Mouse (Mus musculus) MEL (cell line): ENCODE measurements at regions not wholly inside any gene's neighbourhood (a gene's known extent, or its start where the extent isn't known, plus 50 kb on each side); places are given as distances from the start of the nearest gene placed in this dataset.

Experiments
- DNase-seq: peaks from one replicate; pipeline ENCODE4 v3.0.0; 2011; ENCODE audit warnings: low read depth, low spot score
- H3K27ac ChIP-seq: 2 replicates; pipeline ENCODE4 v1.5.1; 2012; ENCODE audit warnings: low read depth, mild to moderate bottlenecking, control low read depth, low read length, moderate library complexity; ENCODE audit not compliant: control insufficient read depth
- H3K27me3 ChIP-seq, 2 experiments: fragments of 150-350 bp in 1 of 2; sonication (generic) in 1 of 2; 2 replicates each; pipeline ENCODE4 v1.6.1; 2012; ENCODE audit warnings: low read length in 2 of 2, mild to moderate bottlenecking in 2 of 2, improper control_type of control experiment in 1 of 2, moderate library complexity in 1 of 2; ENCODE audit not compliant: insufficient read depth in 2 of 2, control insufficient read depth in 1 of 2
- H3K36me3 ChIP-seq, 2 experiments: 2 replicates each; pipeline ENCODE4 v1.6.1; 2012 to 2014; ENCODE audit warnings: low read length in 2 of 2, improper control_type of control experiment in 1 of 2, inconsistent platforms in 1 of 2, mild to moderate bottlenecking in 1 of 2; ENCODE audit not compliant: insufficient read depth in 2 of 2, control insufficient read depth in 1 of 2
- H3K4me1 ChIP-seq, 2 experiments: fragments of 150-350 bp in 1 of 2; sonication (generic) in 1 of 2; 2 replicates each; pipeline ENCODE4 v1.6.1; 2012; ENCODE audit warnings: low read length in 2 of 2, improper control_type of control experiment in 1 of 2, mild to moderate bottlenecking in 1 of 2; ENCODE audit not compliant: insufficient read depth in 2 of 2, control insufficient read depth in 1 of 2
- H3K4me3 ChIP-seq, 2 experiments: fragments of 150-350 bp in 1 of 2; sonication (generic) in 1 of 2; 2 replicates each; pipeline ENCODE4 v1.5.1; 2012; ENCODE audit warnings: low read depth in 2 of 2, low read length in 2 of 2, mild to moderate bottlenecking in 2 of 2, moderate library complexity in 2 of 2, control low read depth in 1 of 2, improper control_type of control experiment in 1 of 2; ENCODE audit not compliant: control insufficient read depth in 1 of 2, insufficient read depth in 1 of 2
- H3K79me2 ChIP-seq: 2 replicates; pipeline ENCODE4 v1.6.1; 2012; ENCODE audit warnings: mild to moderate bottlenecking, low read length, moderate library complexity; ENCODE audit not compliant: control insufficient read depth, poor library complexity, insufficient read depth
- H3K9ac ChIP-seq: 2 replicates; pipeline ENCODE4 v1.6.1; 2012; ENCODE audit warnings: low read depth, mild to moderate bottlenecking, control low read depth, low read length, moderate library complexity; ENCODE audit not compliant: control insufficient read depth, poor library complexity, severe bottlenecking
- H3K9me3 ChIP-seq: fragments of 150-350 bp; sonication (generic); replicated peaks from 2 replicates; pipeline ENCODE4 v1.6.1; 2012; ENCODE audit warnings: mild to moderate bottlenecking, low read length, improper control_type of control experiment, moderate library complexity; ENCODE audit not compliant: insufficient read depth
- BHLHE40 ChIP-seq: IDR thresholded peaks from 2 replicates; pipeline ENCODE4 v1.6.1; 2012; ENCODE audit warnings: low read depth, mild to moderate bottlenecking, inconsistent platforms, low read length, improper control_type of control experiment, borderline replicate concordance
- CHD1 ChIP-seq: IDR thresholded peaks from 2 replicates; pipeline ENCODE4 v1.6.1; 2012; ENCODE audit warnings: low read depth, mild to moderate bottlenecking, inconsistent platforms, low read length, improper control_type of control experiment
- ETS1 ChIP-seq: IDR thresholded peaks from 2 replicates; pipeline ENCODE4 v1.6.1; 2012; ENCODE audit warnings: low read depth, mild to moderate bottlenecking, inconsistent platforms, low read length, improper control_type of control experiment, moderate library complexity
- GABPA ChIP-seq: IDR thresholded peaks from 2 replicates; pipeline ENCODE4 v1.6.1; 2012; ENCODE audit warnings: low read depth, mild to moderate bottlenecking, inconsistent platforms, low read length, improper control_type of control experiment, moderate library complexity
- MAFK ChIP-seq: IDR thresholded peaks from 2 replicates; pipeline ENCODE4 v1.6.1; 2011; ENCODE audit warnings: low read depth, mild to moderate bottlenecking, low read length, improper control_type of control experiment, borderline replicate concordance
- MXI1 ChIP-seq: IDR thresholded peaks from 2 replicates; pipeline ENCODE4 v1.6.1; 2011; ENCODE audit warnings: mild to moderate bottlenecking, low read depth, low read length, improper control_type of control experiment
- NELFE ChIP-seq: IDR thresholded peaks from 2 replicates; pipeline ENCODE4 v1.6.1; 2011; ENCODE audit warnings: low read depth, low read length, improper control_type of control experiment
- POLR2A ChIP-seq, 2 experiments: IDR thresholded peaks; 2 replicates each; pipeline ENCODE4 v1.6.1; 2011 to 2012; ENCODE audit warnings: low read length in 2 of 2, mild to moderate bottlenecking in 2 of 2, control low read depth in 1 of 2, improper control_type of control experiment in 1 of 2, low read depth in 1 of 2, moderate library complexity in 1 of 2; ENCODE audit not compliant: control insufficient read depth in 1 of 2, insufficient read depth in 1 of 2, poor library complexity in 1 of 2
- POLR2AphosphoS5 ChIP-seq: IDR thresholded peaks from 2 replicates; pipeline ENCODE4 v1.6.1; 2012; ENCODE audit warnings: low read depth, borderline replicate concordance, mild to moderate bottlenecking, inconsistent platforms, low read length, moderate library complexity, mixed read lengths
- RAD21 ChIP-seq: IDR thresholded peaks from 2 replicates; pipeline ENCODE4 v1.6.1; 2011; ENCODE audit warnings: mild to moderate bottlenecking, low read depth, low read length, improper control_type of control experiment
- RCOR1 ChIP-seq: IDR thresholded peaks from 2 replicates; pipeline ENCODE4 v1.6.1; 2012; ENCODE audit warnings: low read depth, mild to moderate bottlenecking, inconsistent platforms, low read length, improper control_type of control experiment
- SIN3A ChIP-seq: IDR thresholded peaks from 2 replicates; pipeline ENCODE4 v1.6.1; 2012; ENCODE audit warnings: low read length, improper control_type of control experiment, inconsistent platforms

GRCm38 (mm10) chr5:148632516-148633170 lies 80.1 kb upstream of the Ubl3 start:
- no peak for DNase-seq
- Histone ChIP-seq H3K9me3 (no peaks in the 10 kb centered on the region), H3K4me1 (no peaks in the 10 kb centered on the region), H3K4me3 (no peak overlapping the region), H3K9ac (no peak overlapping the region), H3K27me3 (no peaks in the 10 kb centered on the region; a peak in 1 of 4 replicates), H3K27ac (no peak overlapping the region), H3K79me2 (no peaks in the 10 kb centered on the region), H3K36me3 (no peaks in the 10 kb centered on the region)
- TF ChIP-seq NELFE (no peak), MAFK (no peak), POLR2AphosphoS5 (no peak), GABPA (no peak)

GRCm38 (mm10) chr5:148631566-148631965 lies 79.0 kb upstream of the Ubl3 start:
- Histone ChIP-seq H3K4me1 (no peaks in the 10 kb centered on the region), H3K79me2 (no peaks in the 10 kb centered on the region), H3K36me3 (no peaks in the 10 kb centered on the region), H3K4me3 (no peak overlapping the region), H3K27me3 (no peaks in the 10 kb centered on the region; a peak in 1 of 4 replicates)
- TF ChIP-seq SIN3A (no peak), RCOR1 (no peak), POLR2A (IDR thresholded peaks at IDR 0.05; ENCODE audit: control insufficient read depth in 1 of 2, insufficient read depth in 1 of 2, low read depth in 1 of 2, low read length in 2 of 2, poor library complexity in 1 of 2) (no peak), MXI1 (no peak)
- TF ChIP-seq, all 39 proteins: peak for 0
- Histone ChIP-seq H3K27ac (no peak overlapping the region), H3K9ac (no peak overlapping the region), H3K9me3 (no peaks in the 10 kb centered on the region)
- DNase-seq: no peak

GRCm38 (mm10) chr5:148626014-148626413 lies 73.4 kb upstream of the Ubl3 start:
- no peaks in the 10 kb centered on the region for H3K9me3 ChIP-seq
- no peaks in the 10 kb centered on the region for H3K36me3 ChIP-seq
- H3K9ac ChIP-seq: no peak overlapping the region
- no peak for TF ChIP-seq BHLHE40
- no peak for TF ChIP-seq RAD21
- TF ChIP-seq ETS1: 0 out of 2 replicates have a peak, but pooled peaks have one; percentile 11
- no peak for TF ChIP-seq CHD1
- no peaks in the 10 kb centered on the region for H3K27me3 ChIP-seq
- no peak overlapping the region for H3K27ac ChIP-seq
- no peak overlapping the region for H3K4me3 ChIP-seq
- H3K4me1 ChIP-seq: no peaks in the 10 kb centered on the region
- no peaks in the 10 kb centered on the region for H3K79me2 ChIP-seq
- DNase-seq: peak; percentile 6
